Mouse (Mus musculus) gastrocnemius, postnatal 25 days (tissue): Measurements from ENCODE around the gene Tuba4a. TPM values are rescaled to one million over a fixed set of nuclear protein-coding genes. Genes with fewer than 3 reads are reported as not detected.

Experiments used
- DNase-seq: peaks from one replicate; pipeline ENCODE4 v3.0.0; 2022
- total RNA-seq, 2 experiments: library from RNA; stranded (reverse); gene quantifications; 1 replicate in 1 of 2; 2 replicates in 1 of 2; pipeline ENCODE4 v1.2.3; 2021

The Tuba4a gene
- total RNA-seq, 2 experiments from 2014 or later, result 749 to 982 TPM

GRCm38 (mm10) chr1:75211141-75211708 is 8.4 kb downstream of the Tuba4a start:
- no peak for DNase-seq

DNA sequence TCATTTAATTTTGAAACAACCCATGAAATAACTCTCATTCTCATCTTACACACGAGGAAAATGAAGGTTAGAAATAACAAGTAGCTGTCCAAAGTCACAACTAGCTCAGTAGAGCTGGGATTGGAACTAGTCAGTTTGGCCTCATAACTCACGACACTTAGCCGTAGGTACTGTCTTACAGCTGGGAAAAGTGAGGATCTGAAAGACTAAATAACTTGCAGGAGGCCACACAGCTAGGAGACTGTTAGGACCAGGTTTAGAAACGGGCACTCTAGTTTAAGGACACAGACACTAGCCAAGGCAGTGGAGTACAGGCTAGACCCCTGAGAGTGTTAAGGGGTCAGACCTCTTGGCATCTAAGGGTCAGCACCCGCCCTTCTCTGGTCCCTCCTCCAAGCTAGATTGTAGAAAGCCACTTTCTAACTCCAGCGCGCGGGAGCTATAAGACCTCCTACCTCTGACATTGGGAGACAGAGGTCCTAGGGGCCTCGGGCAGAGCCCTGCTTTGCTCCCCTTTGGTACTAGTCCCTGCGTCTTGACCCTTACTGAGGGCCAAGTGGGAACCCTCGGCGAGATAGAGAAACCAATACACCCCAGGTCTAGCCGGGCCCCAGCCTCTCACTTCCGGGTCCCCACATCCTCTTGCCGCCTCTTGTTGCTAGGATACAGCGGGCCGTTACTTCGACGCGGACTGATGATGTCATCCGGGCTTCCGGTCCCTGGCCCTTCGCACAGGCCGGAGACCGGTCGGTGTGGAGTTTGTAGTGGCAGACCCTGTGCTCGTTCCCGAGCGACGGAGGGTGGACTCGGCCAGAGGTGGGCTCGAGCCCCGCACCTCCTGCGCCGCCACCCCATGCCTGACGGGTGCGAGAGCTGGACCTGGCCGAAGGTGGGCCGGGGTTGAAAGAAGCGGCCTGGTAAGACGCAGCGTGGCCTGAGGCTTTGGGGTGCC is 9.3 kb downstream of the Tuba4a start, which contains the start of the genes Glb1l and Stk16:
Gene Glb1l (minus strand): TSS at position 678 of the 952 bp plus-strand sequence.
Gene Stk16 (plus strand): TSS at position 703 of the 952 bp plus-strand sequence.
- DNase-seq, result peak; percentile 94

DNA sequence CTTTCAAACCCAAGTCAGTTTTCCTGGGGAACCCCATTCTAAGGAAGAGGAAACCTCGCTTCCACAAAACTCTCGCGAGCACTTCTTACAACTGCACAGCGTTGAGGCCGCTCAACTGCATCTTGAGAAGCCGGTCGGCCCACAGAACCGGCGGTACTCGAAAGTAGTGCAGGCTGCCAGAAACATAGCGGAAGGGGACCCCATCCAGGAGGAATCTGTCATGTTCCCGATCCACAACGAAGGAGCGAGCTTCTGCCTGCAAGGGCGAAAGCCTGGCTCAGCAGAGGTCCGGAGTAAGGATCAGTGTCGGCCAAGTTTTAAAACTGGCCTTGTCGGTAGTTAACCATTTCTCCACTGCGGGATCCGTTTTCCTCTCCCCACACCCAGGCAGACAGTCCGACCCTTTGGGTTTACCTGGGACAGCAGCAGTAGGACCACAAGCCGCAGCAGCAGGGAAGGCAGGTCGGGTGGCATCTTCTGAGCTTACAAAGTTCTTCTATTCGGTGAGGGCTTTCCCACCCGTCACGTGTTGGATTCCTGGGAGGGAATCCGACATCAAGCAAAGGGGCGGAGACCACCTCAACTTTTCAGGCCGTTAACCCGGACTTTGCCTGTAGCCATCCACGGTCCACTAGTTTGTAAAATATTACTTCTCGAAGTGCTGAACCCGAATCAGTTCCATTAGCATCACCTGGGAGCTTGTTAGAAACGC is 10.5 kb downstream of the Tuba4a start:
- no peak for DNase-seq

GRCm38 (mm10) chr1:75201236-75201635 is 18.4 kb downstream of the Tuba4a start:
- no peak for DNase-seq

DNA sequence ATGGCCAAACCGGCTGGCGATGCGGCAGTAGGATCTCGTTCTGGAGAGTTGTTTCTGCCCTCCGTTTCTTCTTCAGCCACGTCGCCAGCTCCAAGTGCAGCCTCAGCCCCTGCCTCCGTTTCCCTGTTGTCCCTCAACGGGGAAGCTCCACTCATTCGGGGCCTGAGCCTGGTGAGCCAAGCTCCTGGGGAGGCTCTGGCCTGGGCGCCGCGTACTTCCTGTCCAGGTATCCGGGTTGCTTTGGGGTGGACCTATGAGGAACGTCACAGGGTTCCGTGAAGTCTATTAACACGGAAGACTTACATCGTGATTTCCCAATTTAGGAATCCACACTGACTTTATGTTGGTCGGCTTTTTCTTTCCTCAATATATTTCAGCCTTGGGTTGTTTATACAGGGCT is 27.2 kb downstream of the Tuba4a start:
- DNase-seq, result no peak

GRCm38 (mm10) chr1:75191622-75192402 is 27.9 kb downstream of the Tuba4a start, which contains the start of the genes Ankzf1 and Atg9a:
Ankzf1 (plus strand) TSS chr1:75192151.
Atg9a (minus strand) TSS chr1:75192196.
- DNase-seq, result peak; percentile 98

DNA sequence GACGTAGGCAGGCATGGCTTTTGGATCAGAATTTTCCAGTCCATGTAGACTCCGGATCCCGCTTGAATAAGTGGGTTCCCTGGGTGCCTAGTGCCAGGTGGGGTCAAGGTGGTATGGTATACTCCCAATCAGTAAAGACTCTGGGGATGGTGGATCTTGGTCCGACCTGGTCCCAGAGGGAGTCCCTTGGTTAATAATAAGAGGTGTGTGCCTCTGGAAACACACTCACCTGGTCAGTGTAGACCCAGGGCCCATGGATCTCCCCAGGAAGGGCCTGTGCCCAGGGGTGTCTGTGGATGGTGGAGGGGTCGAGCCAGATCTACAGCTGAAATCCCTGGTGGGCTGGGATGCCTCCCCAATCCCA is 28.4 kb downstream of the Tuba4a start:
- DNase-seq, result no peak

DNA sequence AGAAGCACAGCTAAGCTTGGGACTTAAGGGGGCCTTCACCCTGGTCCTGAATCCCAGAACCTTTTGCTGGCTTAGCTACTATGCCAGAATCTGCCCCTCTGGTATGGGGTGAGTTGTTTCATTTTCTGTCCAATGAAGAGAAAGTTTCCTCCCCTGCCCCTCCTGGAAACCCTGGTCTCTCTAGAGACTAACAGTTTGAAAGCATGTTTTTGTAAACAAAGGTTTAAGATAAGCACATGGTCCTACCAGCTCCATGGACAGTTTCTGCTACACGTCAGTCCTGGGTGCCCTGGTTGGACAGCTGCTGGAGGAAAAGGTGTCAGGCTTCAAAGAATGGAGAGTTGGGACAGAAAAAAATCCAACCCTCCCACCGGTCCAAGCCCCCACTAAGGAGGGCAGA is 29.1 kb downstream of the Tuba4a start:
- no peak for DNase-seq

- no peak for DNase-seq
Observed at GRCm38 (mm10) chr1:75187914-75188483, 31.7 kb downstream of the Tuba4a start.

DNA sequence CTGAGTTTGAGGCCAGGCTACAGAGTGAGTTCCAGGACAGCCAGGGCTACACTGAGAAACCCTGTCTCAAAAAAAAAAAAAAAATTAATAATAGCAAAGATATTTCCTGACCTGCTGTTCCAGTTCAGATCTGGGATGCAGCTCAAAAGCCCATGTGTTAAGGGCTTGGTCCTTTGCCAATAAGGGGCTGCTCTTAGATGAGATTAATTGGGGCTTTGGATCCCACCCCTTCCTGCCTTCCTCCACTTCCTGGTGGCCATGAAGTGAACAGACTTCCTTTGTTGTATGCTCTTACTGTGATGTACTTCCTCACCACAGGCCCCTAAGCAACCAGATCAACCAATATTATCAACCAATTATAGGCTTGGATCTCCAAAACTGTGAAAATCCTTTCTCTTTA is 32.5 kb downstream of the Tuba4a start:
- no peak for DNase-seq

- DNase-seq, result no peak
Observed at GRCm38 (mm10) chr1:75185495-75185894, 34.2 kb downstream of the Tuba4a start.

DNA sequence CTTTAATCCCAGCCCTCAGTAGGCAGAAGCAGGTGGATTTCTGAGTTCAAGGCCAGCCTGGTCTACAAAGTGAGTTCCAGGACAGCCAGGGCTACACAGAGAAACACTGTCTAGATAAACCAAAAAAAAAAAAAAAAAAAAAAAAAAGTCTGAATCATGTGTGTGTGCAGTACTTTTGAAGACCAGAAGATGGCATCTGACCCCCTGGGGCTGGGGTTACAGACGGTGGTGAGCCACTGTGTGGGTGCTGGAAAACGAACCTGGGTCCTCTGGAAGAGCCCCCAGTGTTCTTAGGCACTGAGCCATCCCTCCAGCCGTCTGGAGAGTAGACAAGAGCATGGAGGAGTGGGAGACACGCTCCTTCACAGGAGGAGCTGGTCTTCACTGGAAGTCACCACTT is 37.5 kb downstream of the Tuba4a start:
- no peak for DNase-seq

GRCm38 (mm10) chr1:75181377-75181870 is 38.2 kb downstream of the Tuba4a start:
- DNase-seq, result no peak

GRCm38 (mm10) chr1:75180741-75181140 is 38.9 kb downstream of the Tuba4a start:
- DNase-seq, result no peak

DNA sequence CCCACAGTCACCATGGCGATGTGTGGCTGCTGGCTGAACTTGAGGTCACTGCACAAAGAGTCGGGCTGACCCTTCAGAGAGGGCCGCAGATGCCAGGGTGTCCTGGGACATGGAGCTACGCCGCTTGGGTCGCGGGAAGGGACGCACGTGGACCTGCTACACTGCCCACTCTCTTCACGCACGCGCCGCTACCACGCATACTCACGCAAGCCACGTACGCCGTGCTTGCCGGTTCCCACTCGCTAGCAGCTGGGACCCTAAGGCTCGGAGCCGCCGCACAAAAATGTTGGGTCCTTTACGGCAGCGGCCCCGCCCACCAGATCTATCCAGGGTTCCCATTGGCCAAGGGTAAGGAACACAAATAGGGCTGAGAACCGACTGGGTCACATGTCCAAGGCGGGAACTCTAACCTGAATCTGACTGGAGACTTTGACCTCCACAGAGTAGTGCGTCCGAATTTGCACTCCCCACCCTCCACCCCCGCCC is 39.5 kb downstream of the Tuba4a start, which contains the start of gene Abcb6:
Gene Abcb6 (minus strand): TSS at position 288 of the 486 bp plus-strand sequence.
- peak; percentile 85 for DNase-seq

DNA sequence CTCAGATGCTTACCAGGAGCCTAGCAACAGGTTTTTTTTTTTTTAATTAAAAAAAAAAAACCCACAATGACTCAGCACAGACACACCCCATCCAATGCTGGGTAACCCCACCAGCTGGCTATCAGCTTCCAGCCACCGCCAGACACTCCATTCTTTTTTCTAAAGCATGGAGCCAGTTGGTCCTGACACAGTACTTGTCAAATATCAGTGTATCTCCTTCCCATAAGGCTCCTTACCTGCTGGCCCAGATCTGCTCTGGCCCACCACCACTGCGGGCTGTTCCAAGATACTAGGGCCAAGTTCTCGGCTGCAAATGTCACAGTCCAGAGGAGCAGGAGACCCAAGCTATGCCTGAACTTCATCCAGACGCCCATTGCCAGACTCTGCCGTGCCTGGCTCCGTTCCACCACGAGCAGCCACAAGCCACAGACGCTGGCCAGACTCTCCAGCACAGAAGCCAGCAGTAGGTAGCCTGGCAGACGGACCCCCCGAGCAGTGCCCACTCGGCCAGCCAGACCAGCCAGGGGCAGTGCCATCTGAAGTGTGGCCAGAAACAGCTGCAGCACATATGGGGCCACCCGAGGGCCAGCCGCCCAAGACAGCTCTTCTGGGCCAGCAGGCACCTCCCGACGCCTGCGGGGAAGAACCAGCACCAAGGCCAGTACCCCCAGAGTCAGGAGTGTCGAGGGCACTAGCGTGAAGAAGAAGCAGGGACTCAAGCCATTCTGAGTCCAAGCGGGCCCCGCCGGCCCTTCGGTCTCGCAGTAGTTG is 40.1 kb downstream of the Tuba4a start:
- peak; percentile 65 for DNase-seq

GRCm38 (mm10) chr1:75168472-75169464 is 50.9 kb downstream of the Tuba4a start, which contains the start of gene Zfand2b:
Zfand2b (plus strand) TSS chr1:75168646.
- DNase-seq, result peak; percentile 96

DNA sequence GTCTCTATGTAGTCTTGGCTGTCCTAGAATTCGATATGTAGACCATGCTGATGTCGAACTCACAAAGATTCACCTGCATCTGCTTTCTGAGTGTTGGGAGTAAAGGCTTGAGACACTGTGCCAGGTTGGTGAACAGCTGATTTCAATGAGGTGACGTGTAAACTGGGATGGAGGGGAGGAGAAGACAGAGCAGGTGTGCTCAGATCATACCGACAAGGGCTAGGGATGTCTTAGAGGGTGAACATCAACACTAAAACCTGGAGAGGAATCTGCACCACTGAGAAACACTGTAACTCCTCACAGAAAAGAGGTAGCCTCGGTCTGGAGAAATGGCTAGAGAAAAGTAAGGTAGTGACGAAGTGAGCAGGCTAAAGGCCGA is 51.6 kb downstream of the Tuba4a start:
- no peak for DNase-seq
